Comparison of ENCODE assay signal across 14 mouse cellular contexts in genomic region chr2:32669876-32670275, GRCm38 (mm10). TPM values are rescaled to one million over a fixed set of nuclear protein-coding genes. Genes with fewer than 3 reads are reported as not detected.
"Had no signal": no experiment of that assay in that cellular context is flagged by ENCODE, and none has a peak within 500 bp of the region (broad histone marks: within the 10 kb centered on the region; RNA-seq: fewer than 3 reads in every experiment).

No protein-coding gene starts in this region.

- ATAC-seq: inflammation-experienced regulatory T-cells, adult 6 months had no signal

- DNase-seq: kidney, adult 18-20 months; kidney, postnatal 10 days; kidney, postnatal 4 days; lung, embryonic 14.5 days; lung, postnatal 10 days; midbrain, embryonic 14.5 days; right cerebral cortex, adult 18-20 months; thymus, adult 18-20 months; thymus, postnatal 36 days had no signal

- H3K36me3 ChIP-seq: neural tube, embryonic 15.5 days had no signal

- H3K4me3 ChIP-seq: limb, embryonic 10.5 days; myocyte; neural tube, embryonic 15.5 days had no signal

- H3K27me3 ChIP-seq: neural tube, embryonic 15.5 days had no signal

- H3K4me2 ChIP-seq: lung, embryonic 14.5 days; neural tube, embryonic 15.5 days had no signal

- H3K9me3 ChIP-seq: limb, embryonic 10.5 days; neural tube, embryonic 15.5 days had no signal

- H3K9ac ChIP-seq: lung, embryonic 14.5 days; neural tube, embryonic 15.5 days had no signal

- H3K27ac ChIP-seq: limb, embryonic 10.5 days; macrophage; neural tube, embryonic 15.5 days had no signal

RNA-seq across cellular contexts. Expression of gene Eng, which starts 23.5 kb away (rescaled TPM):
- polyA plus RNA-seq: inflammation-experienced regulatory T-cells, adult 6 months had no signal
